ENCODE assay signal across 8 mouse cellular contexts in genomic region chr2:30783346-30783745, GRCm38 (mm10). TPM values are rescaled to one million over a fixed set of nuclear protein-coding genes. Genes with fewer than 3 reads are reported as not detected.
DNase-seq lines count a peak whose midpoint lies in the region; ATAC-seq and TF ChIP-seq lines count a peak whose summit lies in the region.

No protein-coding gene starts in this region.

- WGBS in forebrain, embryonic 12.5 days, result under 1% methylated on average over 12 of the region's 13 CpGs
- WGBS in heart, postnatal 0 days, result 0% methylated on average over 13 of the region's 13 CpGs
- WGBS in liver, embryonic 12.5 days (ENCODE audit: insufficient replicate concordance), result 1% methylated on average over 8 of the region's 13 CpGs

- H3K9ac ChIP-seq in forebrain, embryonic 12.5 days, result peak overlapping the region; percentile 55; the same call in 1 of the 2 replicates
- no peak overlapping the region for H3K9ac ChIP-seq in heart, postnatal 0 days (replicated peaks; ENCODE audit: low read depth, low read length)
- peak overlapping the region; percentile 45; the same call in 1 of the 2 replicates for H3K9ac ChIP-seq in liver, embryonic 12.5 days

- H3K9me3 ChIP-seq in forebrain, embryonic 12.5 days, result no peaks in the 10 kb centered on the region
- H3K9me3 ChIP-seq in heart, postnatal 0 days (replicated peaks; ENCODE audit: control insufficient read depth, low read length), result no peaks in the 10 kb centered on the region
- H3K9me3 ChIP-seq in liver, embryonic 12.5 days (replicated peaks), result no peaks in the 10 kb centered on the region

- no peak for TF ChIP-seq CTCF in heart, postnatal 0 days (IDR thresholded peaks at IDR 0.05; ENCODE audit: low read depth)

- H3K4me1 ChIP-seq in forebrain, embryonic 12.5 days, result peaks cover 55% of the 10 kb centered on the region
- H3K4me1 ChIP-seq in heart, postnatal 0 days (ENCODE audit: control insufficient read depth, insufficient read depth), result peaks cover 15% of the 10 kb centered on the region
- peaks cover 42% of the 10 kb centered on the region for H3K4me1 ChIP-seq in liver, embryonic 12.5 days

- no peak for TF ChIP-seq EP300 in heart, postnatal 0 days (IDR thresholded peaks at IDR 0.05; ENCODE audit: low read depth)

- H3K27me3 ChIP-seq in forebrain, embryonic 12.5 days, result no peaks in the 10 kb centered on the region
- H3K27me3 ChIP-seq in heart, postnatal 0 days (ENCODE audit: control insufficient read depth, insufficient read depth, low read length), result no peaks in the 10 kb centered on the region
- H3K27me3 ChIP-seq in liver, embryonic 12.5 days (replicated peaks), result peaks cover 45% of the 10 kb centered on the region

- H3K4me2 ChIP-seq in forebrain, embryonic 12.5 days, result peak overlapping the region; percentile 52
- peak overlapping the region; percentile 57 for H3K4me2 ChIP-seq in heart, postnatal 0 days (ENCODE audit: low read depth, low read length)
- peak overlapping the region; percentile 70 for H3K4me2 ChIP-seq in liver, embryonic 12.5 days

- peak; percentile 59 for DNase-seq in urinary bladder, postnatal 25 days (ENCODE audit: low spot score)
- DNase-seq in urinary bladder, postnatal 10 days (ENCODE audit: low spot score), result no peak
- peak; percentile 85 for DNase-seq in heart, postnatal 0 days (ENCODE audit: low spot score)
- DNase-seq in kidney, postnatal 25 days, result peak; percentile 88 to 90
- DNase-seq in naive thymus-derived CD4-positive, alpha-beta T cell, adult 2 months (ENCODE audit: low read depth), result peak; percentile 43
- peak; percentile 31 to 47 for DNase-seq in thymus, postnatal 36 days

- H3K36me3 ChIP-seq in forebrain, embryonic 12.5 days (replicated peaks), result no peaks in the 10 kb centered on the region
- no peaks in the 10 kb centered on the region for H3K36me3 ChIP-seq in heart, postnatal 0 days (replicated peaks; ENCODE audit: control insufficient read depth, insufficient read depth, low read length)
- no peaks in the 10 kb centered on the region for H3K36me3 ChIP-seq in liver, embryonic 12.5 days

- H3K4me3 ChIP-seq in forebrain, embryonic 12.5 days (replicated peaks), result peak overlapping the region; percentile 19
- H3K4me3 ChIP-seq in heart, postnatal 0 days (ENCODE audit: low read depth, low read length), result no peak overlapping the region; the same call in 1 of the 2 replicates
- H3K4me3 ChIP-seq in liver, embryonic 12.5 days, result peak overlapping the region; percentile 32

- H3K27ac ChIP-seq in forebrain, embryonic 12.5 days, result peak overlapping the region; percentile 82
- no peak overlapping the region for H3K27ac ChIP-seq in heart, postnatal 0 days (ENCODE audit: low read depth)
- 0 out of 2 replicates have a peak overlapping the region, but pooled peaks have one; percentile 47 for H3K27ac ChIP-seq in liver, embryonic 12.5 days

- ATAC-seq in forebrain, embryonic 12.5 days (ENCODE audit: low FRiP score), result peak; percentile 72
- ATAC-seq in heart, postnatal 0 days (ENCODE audit: insufficient read depth, low read depth), result peak; percentile 53
- peak; percentile 28; the same call in 1 of the 2 replicates for ATAC-seq in liver, embryonic 12.5 days

RNA-seq across cellular contexts. Expression of gene 1700001O22Rik, which starts 20.1 kb away (rescaled TPM):
- 4.2 and 4.5 TPM in 2 replicates for polyA plus RNA-seq in forebrain, embryonic 12.5 days (2016; fragmentation: Nextera tagmentation; extraction: Ambion mirVana)
- 1.5 and 4.1 TPM in 2 replicates for total RNA-seq in heart, postnatal 0 days (2014; rRNA removed; ENCODE audit: low replicate concordance)
- polyA plus RNA-seq in heart, postnatal 0 days (2015; fragmentation: Nextera tagmentation; extraction: Ambion mirVana), result 1.9 and 2.0 TPM in 2 replicates
- 0.18 and 0.19 TPM in 2 replicates for polyA plus RNA-seq in liver, embryonic 12.5 days (2016; fragmentation: Nextera tagmentation; extraction: Ambion mirVana)

RNA-seq across cellular contexts. Expression of gene Ntmt1, which starts 24.3 kb away (rescaled TPM):
- polyA plus RNA-seq in forebrain, embryonic 12.5 days (2016; fragmentation: Nextera tagmentation; extraction: Ambion mirVana), result 101 and 104 TPM in 2 replicates
- total RNA-seq in heart, postnatal 0 days (2014; rRNA removed; ENCODE audit: low replicate concordance), result 67.2 and 89.9 TPM in 2 replicates
- polyA plus RNA-seq in heart, postnatal 0 days (2015; fragmentation: Nextera tagmentation; extraction: Ambion mirVana), result 83.4 and 87.8 TPM in 2 replicates
- polyA plus RNA-seq in liver, embryonic 12.5 days (2016; fragmentation: Nextera tagmentation; extraction: Ambion mirVana), result 45.4 and 48.6 TPM in 2 replicates

RNA-seq across cellular contexts. Expression of gene Asb6, which starts 46.8 kb away (rescaled TPM):
- polyA plus RNA-seq in forebrain, embryonic 12.5 days (2016; fragmentation: Nextera tagmentation; extraction: Ambion mirVana), result 36.4 and 39.4 TPM in 2 replicates
- total RNA-seq in heart, postnatal 0 days (2014; rRNA removed; ENCODE audit: low replicate concordance), result 16.2 and 20.0 TPM in 2 replicates
- polyA plus RNA-seq in heart, postnatal 0 days (2015; fragmentation: Nextera tagmentation; extraction: Ambion mirVana), result 12.4 and 13.0 TPM in 2 replicates
- polyA plus RNA-seq in liver, embryonic 12.5 days (2016; fragmentation: Nextera tagmentation; extraction: Ambion mirVana), result 41.0 and 41.7 TPM in 2 replicates

RNA-seq across cellular contexts. Expression of gene Prrx2, which starts 51.4 kb away (rescaled TPM):
- polyA plus RNA-seq in forebrain, embryonic 12.5 days (2016; fragmentation: Nextera tagmentation; extraction: Ambion mirVana), result 16.0 and 19.8 TPM in 2 replicates
- 8.0 and 24.0 TPM in 2 replicates for total RNA-seq in heart, postnatal 0 days (2014; rRNA removed; ENCODE audit: low replicate concordance)
- polyA plus RNA-seq in heart, postnatal 0 days (2015; fragmentation: Nextera tagmentation; extraction: Ambion mirVana), result 3.6 and 4.1 TPM in 2 replicates
- 2.5 and 4.1 TPM in 2 replicates for polyA plus RNA-seq in liver, embryonic 12.5 days (2016; fragmentation: Nextera tagmentation; extraction: Ambion mirVana)
